Mouse (Mus musculus): ENCODE data around the gene 9330161L09Rik.

Gene 9330161L09Rik

GRCm38 (mm10) chr12:103389348-103389727 lies 18.3 kb downstream of the 9330161L09Rik start:
- DNase-seq (ENCODE audit: low read depth, low spot score): peak; percentile 8

GRCm38 (mm10) chr12:103388505-103389347 lies 18.9 kb downstream of the 9330161L09Rik start, which contains the start of gene Otub2:
Gene Otub2 (plus strand): TSS chr12:103388682.
- peak; percentile 95 for DNase-seq (ENCODE audit: low read depth, low spot score)

DNA sequence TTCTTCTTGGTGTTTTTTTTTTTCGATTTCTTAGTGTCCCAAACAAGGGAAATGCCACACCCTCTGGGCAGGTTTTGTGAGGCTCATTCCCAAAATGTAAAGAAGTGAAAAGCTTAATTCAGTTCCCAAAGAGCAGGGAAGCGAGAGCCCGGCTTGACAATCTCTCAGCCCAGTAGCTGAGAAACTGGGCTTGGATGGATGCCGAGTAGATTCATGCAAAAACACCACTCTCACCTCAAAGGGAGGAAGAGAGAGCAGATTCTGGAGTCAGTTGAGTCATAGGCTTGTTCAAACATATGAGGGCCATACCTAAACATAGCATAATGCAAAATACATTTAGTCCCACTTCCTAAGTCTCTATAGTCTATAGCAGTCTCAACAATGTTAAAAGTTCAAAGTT lies 27.4 kb downstream of the 9330161L09Rik start:
- DNase-seq (ENCODE audit: low read depth, low spot score): no peak

DNA sequence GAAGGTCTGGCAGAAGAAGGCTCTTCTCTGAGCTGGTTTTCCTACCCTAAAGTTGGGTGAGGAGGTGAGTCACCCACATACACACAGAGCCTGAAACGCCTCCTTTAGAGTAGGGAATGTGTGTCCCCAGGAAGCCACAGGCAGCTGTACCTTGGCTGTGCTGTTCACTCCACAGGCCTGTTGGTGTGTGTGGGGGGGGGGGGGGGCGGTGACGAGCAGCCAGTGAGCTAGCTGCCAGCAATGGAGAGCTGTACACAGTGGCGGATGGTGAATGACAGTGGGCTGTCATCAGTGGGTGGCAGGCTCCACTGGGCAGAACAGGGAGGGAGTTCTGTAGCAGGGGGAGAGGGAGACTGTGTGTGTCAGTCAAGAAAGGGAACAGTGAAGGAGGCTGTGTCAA lies 30.8 kb downstream of the 9330161L09Rik start:
- DNase-seq (ENCODE audit: low read depth, low spot score): no peak

DNA sequence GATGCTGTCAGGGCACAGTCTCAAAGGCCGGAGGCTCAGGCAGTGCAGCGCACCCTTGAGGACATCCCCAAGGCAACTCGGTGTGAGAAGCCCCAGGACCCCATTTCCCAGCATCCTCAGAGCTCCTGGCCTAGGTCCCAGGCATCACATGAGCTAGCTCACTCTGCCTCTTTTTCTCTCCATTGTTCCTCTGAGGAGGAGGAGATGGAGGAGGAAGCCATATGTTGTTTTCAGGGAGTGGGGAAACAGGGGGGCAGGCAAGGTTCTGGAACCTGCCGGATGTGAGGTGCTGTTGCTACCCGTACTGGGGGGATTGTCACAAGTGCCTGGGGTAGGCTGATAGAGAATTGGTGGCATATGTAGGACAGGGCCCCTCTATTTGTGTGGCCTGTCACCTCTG lies 31.5 kb downstream of the 9330161L09Rik start:
- no peak for DNase-seq (ENCODE audit: low read depth, low spot score)

- DNase-seq (ENCODE audit: low read depth, low spot score): no peak
These were observed 33.9 kb downstream of the 9330161L09Rik start for GRCm38 (mm10) chr12:103373530-103374236.

DNA sequence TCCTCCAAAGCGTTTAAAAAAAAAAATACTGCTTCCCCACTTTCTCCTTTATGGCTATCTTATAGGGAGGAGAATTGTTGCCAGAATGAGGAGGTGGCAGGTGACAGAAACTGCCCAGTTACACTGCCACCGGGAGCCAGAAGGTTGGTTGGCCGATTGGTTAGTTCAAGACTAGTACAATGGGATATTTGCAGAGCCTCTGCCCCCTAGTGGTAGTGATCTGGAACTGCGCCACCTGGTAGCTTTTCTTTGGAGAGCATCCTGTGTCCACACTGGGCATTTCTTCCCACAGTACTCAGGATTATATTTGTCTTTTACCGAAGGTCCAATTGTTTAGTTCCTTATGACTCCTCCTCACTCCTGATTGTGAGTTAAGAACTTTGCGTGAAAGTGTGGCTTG lies 35.9 kb downstream of the 9330161L09Rik start:
- no peak for DNase-seq (ENCODE audit: low read depth, low spot score)

GRCm38 (mm10) chr12:103370861-103371260 lies 36.8 kb downstream of the 9330161L09Rik start:
- DNase-seq (ENCODE audit: low read depth, low spot score): no peak

- DNase-seq (ENCODE audit: low read depth, low spot score): no peak
These were observed 38.8 kb downstream of the 9330161L09Rik start for GRCm38 (mm10) chr12:103368777-103369176.

- no peak for DNase-seq (ENCODE audit: low read depth, low spot score)
These were observed 39.3 kb downstream of the 9330161L09Rik start for GRCm38 (mm10) chr12:103368326-103368669.

DNA sequence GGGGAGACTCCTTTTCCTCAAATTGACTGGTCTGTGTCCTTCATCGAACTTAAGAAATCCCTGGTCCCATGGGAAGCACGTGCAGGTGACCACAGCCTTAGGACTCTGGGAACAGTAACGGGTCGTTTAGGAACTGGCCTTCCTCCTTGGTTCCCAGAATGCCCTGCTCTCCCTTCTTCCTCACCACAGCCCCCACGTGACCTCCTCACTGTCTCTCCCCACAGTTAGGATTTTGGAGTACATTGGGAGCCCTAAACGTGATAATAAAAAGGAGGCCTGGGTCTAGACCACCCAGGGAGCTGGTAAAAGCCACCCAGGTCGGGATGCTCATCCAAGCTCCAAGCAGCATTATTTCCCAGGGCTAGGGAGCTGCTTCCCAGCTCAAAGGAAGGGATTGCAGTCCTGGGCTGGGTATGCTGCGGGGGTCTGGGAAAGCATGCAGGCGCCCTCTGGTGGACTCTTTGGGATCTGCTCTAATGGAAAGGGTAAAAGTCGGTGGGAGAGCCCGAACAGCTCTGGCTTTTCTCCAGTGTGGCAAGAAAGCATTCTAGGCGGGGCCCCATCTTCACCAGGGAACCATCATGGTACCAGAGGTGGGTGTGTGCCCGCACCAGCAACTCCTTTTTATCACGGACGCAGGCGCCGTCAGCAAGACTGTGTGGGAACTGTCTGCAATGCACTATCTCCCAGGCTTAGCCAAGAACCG lies 39.8 kb downstream of the 9330161L09Rik start:
- DNase-seq (ENCODE audit: low read depth, low spot score): no peak

GRCm38 (mm10) chr12:103367171-103367570 lies 40.4 kb downstream of the 9330161L09Rik start:
- no peak for DNase-seq (ENCODE audit: low read depth, low spot score)

DNA sequence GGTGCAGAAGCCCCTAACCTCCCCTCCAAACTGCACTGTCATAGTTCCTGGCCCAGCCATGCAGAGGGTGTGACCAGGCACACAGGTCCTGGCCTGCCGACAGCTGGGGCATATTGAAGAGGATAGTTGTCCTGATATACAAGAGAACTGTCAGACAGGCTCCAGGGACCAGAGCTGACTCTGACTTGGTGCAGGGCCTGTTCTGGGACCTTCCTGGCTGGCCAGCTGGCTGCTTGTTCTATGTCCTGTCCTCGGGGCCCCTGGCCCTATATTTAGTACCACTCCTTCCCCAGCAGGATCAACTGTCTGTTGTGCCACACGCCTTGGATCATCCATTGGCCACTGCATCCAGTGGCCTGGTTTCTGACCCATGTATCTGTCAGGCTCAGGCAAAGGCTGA lies 45.3 kb downstream of the 9330161L09Rik start:
- no peak for DNase-seq (ENCODE audit: low read depth, low spot score)

DNA sequence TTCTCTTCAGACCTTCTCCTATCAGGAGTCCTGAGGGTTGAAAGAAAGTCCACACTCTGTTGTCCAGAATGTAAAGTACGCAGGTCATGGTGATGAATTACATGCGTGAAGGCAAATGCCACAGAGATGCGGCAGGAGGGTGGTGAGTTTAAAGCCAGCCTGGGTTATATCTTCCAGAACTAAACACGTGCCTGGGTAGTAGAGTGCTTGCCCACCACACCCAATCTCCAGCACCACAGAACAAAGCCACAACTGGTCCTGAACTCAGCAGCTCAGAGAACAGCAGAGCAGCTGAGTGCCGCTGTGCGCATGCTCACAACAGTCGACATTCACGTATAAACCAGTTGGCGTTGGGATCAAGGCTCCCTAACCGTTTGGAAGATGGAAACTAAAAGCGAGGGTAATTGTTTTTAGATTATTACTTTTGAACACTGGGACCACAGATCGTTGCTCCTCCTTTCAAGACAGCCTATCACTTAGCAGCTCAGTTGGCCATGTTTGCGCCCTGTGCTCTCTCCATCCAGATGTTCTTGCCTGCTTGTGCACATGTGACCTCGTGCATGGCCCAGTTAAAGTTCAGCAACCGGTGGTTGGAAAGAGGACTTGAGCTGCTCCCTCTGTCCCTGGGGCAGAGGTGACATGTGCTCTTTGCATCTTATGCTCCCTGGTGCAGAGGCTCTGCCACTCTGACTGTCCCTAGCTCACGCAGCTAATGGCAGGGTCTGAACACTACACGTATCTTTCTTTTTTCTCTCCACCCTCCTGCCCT lies 45.9 kb downstream of the 9330161L09Rik start:
- no peak for DNase-seq (ENCODE audit: low read depth, low spot score)

DNA sequence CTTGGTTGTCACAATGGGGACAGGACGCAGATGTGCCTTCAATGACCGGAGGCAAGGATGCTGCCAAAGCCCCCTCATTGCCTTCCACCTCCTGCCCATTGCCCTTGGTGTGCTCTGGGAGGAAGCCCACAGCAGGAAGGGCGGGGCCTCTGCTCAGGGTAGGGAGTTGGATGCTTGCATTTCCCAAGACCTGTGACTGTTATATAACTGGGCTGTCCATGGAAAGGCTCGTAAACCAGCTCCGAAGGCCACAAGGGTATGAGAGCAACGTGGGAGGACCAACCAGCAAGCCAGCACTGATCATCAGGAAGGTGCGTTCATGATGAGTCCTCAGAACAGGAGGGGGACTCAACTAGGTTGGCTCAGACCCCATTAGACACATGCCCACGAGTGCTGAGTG lies 46.8 kb downstream of the 9330161L09Rik start:
- no peak for DNase-seq (ENCODE audit: low read depth, low spot score)

DNA sequence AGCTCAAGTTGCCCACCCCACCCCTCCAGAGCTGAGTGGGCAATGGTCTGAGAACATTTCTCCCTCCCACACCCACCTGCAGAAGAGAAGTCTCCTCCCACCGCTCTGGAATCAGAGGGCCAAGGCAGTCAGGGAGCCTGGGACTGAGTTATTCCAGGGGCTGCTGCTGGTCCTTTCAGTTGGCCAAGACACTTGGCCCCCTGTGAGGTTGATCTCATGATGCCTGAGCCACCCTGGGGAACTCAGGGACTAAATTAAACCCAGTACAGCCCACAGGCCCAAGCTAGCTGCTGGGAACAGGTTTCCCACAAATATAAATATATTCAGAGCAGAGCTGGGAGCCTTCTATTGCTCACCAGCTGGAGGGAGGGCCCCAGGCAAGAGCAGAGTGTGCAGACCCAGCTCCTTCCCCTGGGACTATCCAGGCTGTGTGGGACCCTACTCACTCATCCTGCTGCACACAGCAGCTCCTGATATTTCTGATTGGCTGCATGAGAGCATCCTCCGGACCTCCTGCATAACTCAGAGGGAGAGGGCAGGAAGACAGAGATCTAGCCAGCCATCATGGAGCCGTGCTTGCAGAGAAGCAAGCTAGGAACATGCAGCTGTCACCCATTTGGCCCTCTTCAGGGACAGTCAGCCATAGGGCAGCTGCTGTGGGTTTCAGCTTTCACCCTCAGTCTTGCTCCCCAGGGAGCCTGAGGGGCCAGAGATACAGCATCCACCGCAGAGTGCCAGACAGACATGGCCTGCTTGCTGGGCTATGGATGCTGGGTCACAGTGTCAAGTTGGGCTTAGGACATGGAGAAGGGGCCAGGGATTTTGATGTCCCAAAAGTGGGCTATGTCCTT lies 48.4 kb downstream of the 9330161L09Rik start:
- DNase-seq (ENCODE audit: low read depth, low spot score): no peak

DNA sequence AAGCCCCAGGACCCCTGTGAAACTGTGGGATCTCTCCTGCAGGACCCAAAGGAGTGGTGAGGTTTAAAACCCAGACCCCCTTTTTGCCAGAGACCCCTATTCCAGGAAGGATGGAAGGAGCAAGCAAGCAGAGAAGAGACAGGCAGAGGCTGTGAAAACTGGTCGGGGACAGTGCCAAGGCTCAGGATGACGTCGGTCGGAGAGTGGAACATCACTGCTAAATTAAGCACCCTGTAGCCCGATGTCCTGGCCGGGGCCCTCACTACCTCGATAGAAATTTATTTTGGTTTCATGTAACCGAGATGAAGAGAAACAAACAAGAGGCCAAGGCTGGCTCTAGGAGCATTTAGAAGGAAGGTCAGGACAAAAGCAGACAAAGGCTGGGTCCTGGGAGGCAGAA lies 49.4 kb downstream of the 9330161L09Rik start:
- no peak for DNase-seq (ENCODE audit: low read depth, low spot score)

All from retina, adult 2 months (tissue).